Mouse (Mus musculus): ENCODE data around the gene Gm34653.

Gene Gm34653

DNA sequence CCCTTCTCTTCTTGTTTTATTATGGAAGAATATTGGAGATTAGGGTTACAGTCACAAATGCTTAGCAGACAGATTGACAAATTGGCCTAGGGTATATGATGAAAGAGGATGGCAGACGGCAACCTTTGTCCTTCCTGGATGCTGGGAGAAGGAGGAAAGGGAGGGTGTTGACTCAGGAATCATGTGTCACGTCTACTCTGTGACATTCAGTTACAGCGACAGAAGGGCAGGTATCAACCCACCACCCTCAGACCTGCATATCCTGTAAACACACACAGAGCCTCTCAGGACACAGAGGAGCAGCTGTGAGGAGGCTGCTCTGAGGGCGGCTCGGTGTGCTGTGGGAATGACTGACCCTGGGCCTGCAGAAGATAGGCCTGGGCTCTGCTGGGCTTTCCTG is 50.4 kb downstream of the Gm34653 start:
- no peak for DNase-seq (ENCODE audit: low spot score in 2 of 2)

GRCm38 (mm10) chr2:34884186-34884585 is 51.4 kb downstream of the Gm34653 start:
- DNase-seq (ENCODE audit: low spot score in 2 of 2) = no peak

All from urinary bladder, adult 18-20 months (tissue).